Mouse (Mus musculus) spleen, postnatal 36 days (tissue): Measurements from ENCODE around the gene Clmn.

ENCODE experiments used
- DNase-seq, 2 experiments: peaks; one replicate each; pipeline ENCODE4 v3.0.0; 2022; ENCODE audit warnings: low spot score in 2 of 2, mixed read lengths in 1 of 2

Clmn gene

GRCm38 (mm10) chr12:104814291-104814690, 50.6 kb downstream of the Clmn start:
- DNase-seq: no peak

GRCm38 (mm10) chr12:104813762-104814161, 51.1 kb downstream of the Clmn start:
- no peak for DNase-seq

GRCm38 (mm10) chr12:104812711-104813110, 52.2 kb downstream of the Clmn start:
- DNase-seq: no peak

- DNase-seq: no peak
Measured at GRCm38 (mm10) chr12:104810923-104811443, 53.9 kb downstream of the Clmn start.

GRCm38 (mm10) chr12:104808421-104809067, 56.3 kb downstream of the Clmn start:
- DNase-seq: no peak

GRCm38 (mm10) chr12:104806680-104807375, 58.0 kb downstream of the Clmn start:
- no peak for DNase-seq

GRCm38 (mm10) chr12:104801494-104802260, 63.2 kb downstream of the Clmn start:
- DNase-seq: no peak

- no peak for DNase-seq
Measured at GRCm38 (mm10) chr12:104799365-104799764, 65.5 kb downstream of the Clmn start.

- no peak for DNase-seq
Measured at GRCm38 (mm10) chr12:104797905-104798304, 67.0 kb downstream of the Clmn start.

GRCm38 (mm10) chr12:104796635-104797378, 68.1 kb downstream of the Clmn start:
- no peak for DNase-seq

- DNase-seq: no peak
Measured at GRCm38 (mm10) chr12:104794957-104795356, 69.9 kb downstream of the Clmn start.

GRCm38 (mm10) chr12:104793486-104793885, 71.4 kb downstream of the Clmn start:
- DNase-seq: no peak

- no peak for DNase-seq
Measured at GRCm38 (mm10) chr12:104777603-104778002, 87.3 kb downstream of the Clmn start.

- no peak for DNase-seq
Measured at GRCm38 (mm10) chr12:104771941-104772340, 92.9 kb downstream of the Clmn start.

GRCm38 (mm10) chr12:104769201-104769785, 95.6 kb downstream of the Clmn start:
- DNase-seq: no peak

- DNase-seq: no peak
Measured at GRCm38 (mm10) chr12:104767183-104767582, 97.7 kb downstream of the Clmn start.

GRCm38 (mm10) chr12:104765761-104766160, 99.1 kb downstream of the Clmn start:
- no peak for DNase-seq

- no peak for DNase-seq
Measured at GRCm38 (mm10) chr12:104765116-104765515, 99.8 kb downstream of the Clmn start.

- DNase-seq: no peak
Measured at GRCm38 (mm10) chr12:104763918-104764317, 101.0 kb downstream of the Clmn start.

- DNase-seq: no peak
Measured at GRCm38 (mm10) chr12:104761411-104761810, 103.5 kb downstream of the Clmn start.

- DNase-seq: no peak
Measured at GRCm38 (mm10) chr12:104758066-104758465, 106.8 kb downstream of the Clmn start.
